Mouse (Mus musculus): ENCODE data around the gene Olfr639. TPM values are rescaled to one million over a fixed set of nuclear protein-coding genes. Genes with fewer than 3 reads are reported as not detected.

Olfr639 gene
- total RNA-seq (2012; rRNA removed), result 0.42 and 0.45 TPM in 2 replicates

DNA sequence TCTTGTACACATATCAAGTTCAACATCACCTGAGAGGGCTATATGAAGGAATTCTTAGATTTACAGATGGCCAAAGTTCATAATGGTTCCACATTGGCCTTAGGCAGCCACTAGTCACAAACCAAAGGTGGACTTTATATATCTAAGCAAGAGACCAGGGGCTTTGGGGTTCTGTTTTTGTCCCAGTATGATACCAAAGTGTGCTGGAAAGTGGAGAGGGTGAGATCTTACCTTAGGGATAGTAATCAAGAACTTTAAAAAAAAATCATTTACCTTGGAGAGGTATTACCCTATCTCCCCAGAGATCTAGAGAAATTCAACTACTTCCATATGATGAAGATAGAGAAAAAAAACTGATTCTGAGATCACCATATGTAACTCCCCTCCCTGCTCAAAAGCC lies at the start of gene Olfr639:
Gene Olfr639 (minus strand): TSS at position 101 of the 400 bp plus-strand sequence.
- Histone ChIP-seq H3K9me3 (ENCODE audit: control insufficient read depth, insufficient read depth, low read depth, low read length) (no peaks in the 10 kb centered on the region), H3K36me3 (ENCODE audit: control insufficient read depth, insufficient read depth, low read length, poor library complexity, severe bottlenecking) (no peaks in the 10 kb centered on the region), H3K4me3 (ENCODE audit: insufficient read depth in 1 of 2, low read depth in 1 of 2, low read length in 2 of 2, poor library complexity in 1 of 2, severe bottlenecking in 1 of 2) (no peak within 1 kb of the TSS), H3K4me1 (ENCODE audit: control insufficient read depth in 2 of 2, insufficient read depth in 2 of 2, low read length in 2 of 2, poor library complexity in 1 of 2) (no peaks in the 10 kb centered on the region), H3K9ac (ENCODE audit: insufficient read depth, low read depth, low read length, poor library complexity, severe bottlenecking) (no peak within 1 kb of the TSS), H3K27ac (ENCODE audit: insufficient read depth, low read depth, low read length, poor library complexity, severe bottlenecking) (no peak within 1 kb of the TSS)
- DNase-seq (ENCODE audit: low read depth, low spot score), result no peak
- no peak for TF ChIP-seq MAFK (IDR thresholded peaks at IDR 0.05; ENCODE audit: insufficient read depth, low read depth, low read length)
- no peak for TF ChIP-seq ZNF384 (IDR thresholded peaks at IDR 0.05; ENCODE audit: low read depth, low read length)
- TF ChIP-seq CHD2 (IDR thresholded peaks at IDR 0.05; ENCODE audit: low read depth, low read length), result no peak
- TF ChIP-seq HCFC1 (IDR thresholded peaks at IDR 0.05; ENCODE audit: borderline replicate concordance, insufficient read depth, low read length), result no peak
- no peak for TF ChIP-seq ZC3H11A (IDR thresholded peaks at IDR 0.05; ENCODE audit: borderline replicate concordance, low read depth, low read length)
- in situ Hi-C loops (cut with MboI; ENCODE audit: low sequenced_read_pairs in 2 of 2, unreplicated experiment in 2 of 2), result no loop called here

DNA sequence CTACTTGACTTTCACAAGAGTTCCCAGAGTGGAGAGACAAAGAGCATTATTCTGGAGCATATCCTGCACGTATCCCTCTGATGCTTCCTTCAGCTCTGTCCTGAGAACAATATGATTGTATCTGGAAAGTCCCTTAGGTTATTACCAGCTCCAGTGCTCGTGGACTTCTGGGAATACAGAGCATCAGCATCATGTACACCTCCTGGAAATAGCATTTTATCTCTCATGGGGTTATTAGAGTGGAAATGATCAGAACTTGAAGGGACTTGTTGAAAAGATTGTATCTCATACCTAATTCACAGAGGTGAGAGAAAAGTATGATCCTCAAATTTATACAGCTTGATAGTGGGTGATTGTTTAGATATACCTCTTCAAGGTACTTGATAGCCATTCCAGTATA lies 44.2 kb upstream of the Olfr639 start, which contains the start of gene 4930516K23Rik:
Gene 4930516K23Rik (minus strand): TSS at position 101 of the 400 bp plus-strand sequence.
- no peak for TF ChIP-seq ZC3H11A (IDR thresholded peaks at IDR 0.05; ENCODE audit: borderline replicate concordance, low read depth, low read length)
- TF ChIP-seq HCFC1 (IDR thresholded peaks at IDR 0.05; ENCODE audit: borderline replicate concordance, insufficient read depth, low read length), result no peak
- no peak for TF ChIP-seq CHD2 (IDR thresholded peaks at IDR 0.05; ENCODE audit: low read depth, low read length)
- TF ChIP-seq ZNF384 (IDR thresholded peaks at IDR 0.05; ENCODE audit: low read depth, low read length), result no peak
- TF ChIP-seq MAFK (IDR thresholded peaks at IDR 0.05; ENCODE audit: insufficient read depth, low read depth, low read length), result no peak
- Histone ChIP-seq H3K4me3 (ENCODE audit: insufficient read depth in 1 of 2, low read depth in 1 of 2, low read length in 2 of 2, poor library complexity in 1 of 2, severe bottlenecking in 1 of 2) (no peak within 1 kb of the TSS), H3K27ac (ENCODE audit: insufficient read depth, low read depth, low read length, poor library complexity, severe bottlenecking) (no peak within 1 kb of the TSS), H3K9ac (ENCODE audit: insufficient read depth, low read depth, low read length, poor library complexity, severe bottlenecking) (no peak within 1 kb of the TSS), H3K9me3 (ENCODE audit: control insufficient read depth, insufficient read depth, low read depth, low read length) (no peaks in the 10 kb centered on the region), H3K4me1 (ENCODE audit: control insufficient read depth in 2 of 2, insufficient read depth in 2 of 2, low read length in 2 of 2, poor library complexity in 1 of 2) (no peaks in the 10 kb centered on the region), H3K36me3 (ENCODE audit: control insufficient read depth, insufficient read depth, low read length, poor library complexity, severe bottlenecking) (no peaks in the 10 kb centered on the region)
- in situ Hi-C loops (cut with MboI; ENCODE audit: low sequenced_read_pairs in 2 of 2, unreplicated experiment in 2 of 2), result no loop called here
- no peak for DNase-seq (ENCODE audit: low read depth, low spot score)

DNA sequence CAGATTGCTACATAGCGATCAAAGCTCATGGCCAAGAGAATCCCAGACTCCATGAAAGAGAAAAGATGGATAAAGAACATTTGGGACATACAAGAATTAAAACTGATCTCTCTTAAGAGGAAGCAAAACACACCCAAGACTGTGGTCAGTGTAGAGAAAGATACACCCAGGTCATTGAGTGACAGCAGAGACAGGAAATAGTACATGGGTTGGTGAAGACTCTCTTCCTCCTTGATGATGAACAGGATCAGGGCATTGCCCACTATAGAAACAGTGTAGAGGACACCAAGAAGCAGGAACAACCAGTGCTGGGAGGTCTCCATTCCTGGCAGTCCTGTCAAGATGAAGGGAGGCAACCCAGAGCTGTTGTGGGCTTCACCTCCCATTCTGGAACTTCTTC lies 42.1 kb upstream of the Olfr639 start:
- Histone ChIP-seq H3K9me3 (ENCODE audit: control insufficient read depth, insufficient read depth, low read depth, low read length) (no peaks in the 10 kb centered on the region), H3K9ac (ENCODE audit: insufficient read depth, low read depth, low read length, poor library complexity, severe bottlenecking) (no peak overlapping the region), H3K27ac (ENCODE audit: insufficient read depth, low read depth, low read length, poor library complexity, severe bottlenecking) (no peak overlapping the region), H3K36me3 (ENCODE audit: control insufficient read depth, insufficient read depth, low read length, poor library complexity, severe bottlenecking) (no peaks in the 10 kb centered on the region), H3K4me3 (ENCODE audit: insufficient read depth in 1 of 2, low read depth in 1 of 2, low read length in 2 of 2, poor library complexity in 1 of 2, severe bottlenecking in 1 of 2) (no peak overlapping the region), H3K4me1 (ENCODE audit: control insufficient read depth in 2 of 2, insufficient read depth in 2 of 2, low read length in 2 of 2, poor library complexity in 1 of 2) (no peaks in the 10 kb centered on the region)
- DNase-seq (ENCODE audit: low read depth, low spot score), result no peak
- no peak for TF ChIP-seq CHD2 (IDR thresholded peaks at IDR 0.05; ENCODE audit: low read depth, low read length)
- no peak for TF ChIP-seq MAFK (IDR thresholded peaks at IDR 0.05; ENCODE audit: insufficient read depth, low read depth, low read length)
- no peak for TF ChIP-seq HCFC1 (IDR thresholded peaks at IDR 0.05; ENCODE audit: borderline replicate concordance, insufficient read depth, low read length)
- TF ChIP-seq ZC3H11A (IDR thresholded peaks at IDR 0.05; ENCODE audit: borderline replicate concordance, low read depth, low read length), result no peak
- TF ChIP-seq ZNF384 (IDR thresholded peaks at IDR 0.05; ENCODE audit: low read depth, low read length), result no peak
- in situ Hi-C loops (cut with MboI; ENCODE audit: low sequenced_read_pairs in 2 of 2, unreplicated experiment in 2 of 2), result no loop called here

DNA sequence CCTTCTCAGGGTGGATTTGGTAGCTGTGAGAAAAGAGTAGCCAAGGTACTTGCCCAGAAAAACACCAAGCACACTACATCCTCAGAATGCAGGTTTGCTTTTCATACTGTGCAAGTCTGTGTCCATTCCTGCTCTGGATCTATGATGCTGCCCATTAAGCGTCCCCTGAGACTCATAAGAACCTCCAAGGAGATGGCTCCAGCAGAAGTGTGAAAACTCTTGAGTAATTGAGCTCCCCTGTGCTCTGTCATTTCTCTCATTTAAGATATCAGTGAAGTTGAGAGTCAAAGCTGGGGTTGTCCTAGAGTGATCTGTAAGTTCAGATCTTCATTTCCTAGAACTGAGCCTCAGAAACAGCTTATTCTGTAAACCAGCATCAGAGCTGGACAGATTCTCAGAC lies 35.5 kb upstream of the Olfr639 start, which contains the start of gene Olfr642:
Gene Olfr642 (minus strand): TSS at position 101 of the 400 bp plus-strand sequence.
- Histone ChIP-seq H3K36me3 (ENCODE audit: control insufficient read depth, insufficient read depth, low read length, poor library complexity, severe bottlenecking) (no peaks in the 10 kb centered on the region), H3K27ac (ENCODE audit: insufficient read depth, low read depth, low read length, poor library complexity, severe bottlenecking) (no peak within 1 kb of the TSS), H3K4me1 (ENCODE audit: control insufficient read depth in 2 of 2, insufficient read depth in 2 of 2, low read length in 2 of 2, poor library complexity in 1 of 2) (no peaks in the 10 kb centered on the region), H3K9me3 (ENCODE audit: control insufficient read depth, insufficient read depth, low read depth, low read length) (no peaks in the 10 kb centered on the region), H3K9ac (ENCODE audit: insufficient read depth, low read depth, low read length, poor library complexity, severe bottlenecking) (no peak within 1 kb of the TSS), H3K4me3 (ENCODE audit: insufficient read depth in 1 of 2, low read depth in 1 of 2, low read length in 2 of 2, poor library complexity in 1 of 2, severe bottlenecking in 1 of 2) (no peak within 1 kb of the TSS)
- in situ Hi-C loops (cut with MboI; ENCODE audit: low sequenced_read_pairs in 2 of 2, unreplicated experiment in 2 of 2), result no loop called here
- no peak for DNase-seq (ENCODE audit: low read depth, low spot score)
- TF ChIP-seq HCFC1 (IDR thresholded peaks at IDR 0.05; ENCODE audit: borderline replicate concordance, insufficient read depth, low read length) (no peak), ZC3H11A (IDR thresholded peaks at IDR 0.05; ENCODE audit: borderline replicate concordance, low read depth, low read length) (no peak), CHD2 (IDR thresholded peaks at IDR 0.05; ENCODE audit: low read depth, low read length) (no peak), MAFK (IDR thresholded peaks at IDR 0.05; ENCODE audit: insufficient read depth, low read depth, low read length) (no peak), ZNF384 (IDR thresholded peaks at IDR 0.05; ENCODE audit: low read depth, low read length) (no peak)

DNA sequence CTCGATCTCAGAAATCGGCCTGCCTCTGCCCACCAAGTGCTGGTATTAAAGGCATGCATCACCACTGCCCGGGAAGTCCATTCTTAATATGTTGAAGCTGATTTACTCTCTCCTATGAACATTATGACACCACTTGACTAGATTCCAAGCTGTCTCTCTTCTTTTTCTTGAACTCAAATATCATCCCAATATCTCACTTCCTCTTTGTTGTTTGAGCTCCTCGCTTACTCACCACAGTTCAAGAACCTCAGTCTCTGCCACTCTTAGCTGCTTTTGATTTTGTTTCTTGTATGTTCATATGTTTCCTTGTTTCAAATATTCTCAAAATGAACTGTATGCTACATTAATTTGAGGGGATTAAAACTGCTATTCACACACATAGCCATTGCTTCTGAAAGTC lies 33.6 kb upstream of the Olfr639 start:
- in situ Hi-C loops (cut with MboI; ENCODE audit: low sequenced_read_pairs in 2 of 2, unreplicated experiment in 2 of 2), result no loop called here
- TF ChIP-seq MAFK (IDR thresholded peaks at IDR 0.05; ENCODE audit: insufficient read depth, low read depth, low read length) (no peak), ZC3H11A (IDR thresholded peaks at IDR 0.05; ENCODE audit: borderline replicate concordance, low read depth, low read length) (no peak), HCFC1 (IDR thresholded peaks at IDR 0.05; ENCODE audit: borderline replicate concordance, insufficient read depth, low read length) (no peak), ZNF384 (IDR thresholded peaks at IDR 0.05; ENCODE audit: low read depth, low read length) (no peak), CHD2 (IDR thresholded peaks at IDR 0.05; ENCODE audit: low read depth, low read length) (no peak)
- no peak for DNase-seq (ENCODE audit: low read depth, low spot score)

More for the DNA sequence above, 33.6 kb upstream of the Olfr639 start:
- no peaks in the 10 kb centered on the region for H3K9me3 ChIP-seq (ENCODE audit: control insufficient read depth, insufficient read depth, low read depth, low read length)
- H3K4me1 ChIP-seq (ENCODE audit: control insufficient read depth in 2 of 2, insufficient read depth in 2 of 2, low read length in 2 of 2, poor library complexity in 1 of 2), result no peaks in the 10 kb centered on the region
- no peaks in the 10 kb centered on the region for H3K36me3 ChIP-seq (ENCODE audit: control insufficient read depth, insufficient read depth, low read length, poor library complexity, severe bottlenecking)
- H3K4me3 ChIP-seq (ENCODE audit: insufficient read depth in 1 of 2, low read depth in 1 of 2, low read length in 2 of 2, poor library complexity in 1 of 2, severe bottlenecking in 1 of 2), result no peak overlapping the region
- no peak overlapping the region for H3K9ac ChIP-seq (ENCODE audit: insufficient read depth, low read depth, low read length, poor library complexity, severe bottlenecking)
- no peak overlapping the region for H3K27ac ChIP-seq (ENCODE audit: insufficient read depth, low read depth, low read length, poor library complexity, severe bottlenecking)
